Mouse (Mus musculus) thymus, adult 2 months (tissue): ENCODE measurements around the gene Slc35e3. TPM values are rescaled to one million over a fixed set of nuclear protein-coding genes. Genes with fewer than 3 reads are reported as not detected.

ENCODE experiments used
- DNase-seq: peaks from one replicate; pipeline ENCODE4 v3.0.0; 2021
- H3K27ac ChIP-seq: fragments of 200-500 bp; 2 replicates; pipeline ENCODE4 v1.5.1; 2012; ENCODE audit warnings: low read length, control low read depth; ENCODE audit not compliant: control insufficient read depth, insufficient read depth
- H3K27me3 ChIP-seq: fragments of 200-500 bp; 2 replicates; pipeline ENCODE4 v1.6.1; 2012; ENCODE audit warnings: mild to moderate bottlenecking, low read length, moderate library complexity, mixed read lengths; ENCODE audit not compliant: control insufficient read depth, insufficient read depth
- H3K36me3 ChIP-seq: fragments of 200-500 bp; 2 replicates; pipeline ENCODE4 v1.6.1; 2012; ENCODE audit warnings: mild to moderate bottlenecking, low read length, moderate library complexity; ENCODE audit not compliant: control insufficient read depth, insufficient read depth
- H3K4me1 ChIP-seq: fragments of 200-500 bp; replicated peaks from 2 replicates; pipeline ENCODE4 v1.6.1; 2012; ENCODE audit warnings: low read length; ENCODE audit not compliant: control insufficient read depth, insufficient read depth
- H3K4me3 ChIP-seq: fragments of 200-500 bp; 2 replicates; pipeline ENCODE4 v1.5.1; 2012; ENCODE audit warnings: mild to moderate bottlenecking, low read length, control low read depth, moderate library complexity; ENCODE audit not compliant: control insufficient read depth, insufficient read depth
- CTCF ChIP-seq: fragments of 200-500 bp; IDR thresholded peaks from 2 replicates; pipeline ENCODE4 v1.5.1; 2012; ENCODE audit warnings: mild to moderate bottlenecking, control low read depth, low read length, moderate library complexity, borderline replicate concordance; ENCODE audit not compliant: control insufficient read depth, poor library complexity, insufficient read depth; ENCODE audit errors: extremely low read depth
- POLR2A ChIP-seq: fragments of 200-500 bp; IDR thresholded peaks from 2 replicates; pipeline ENCODE4 v1.6.1; 2012; ENCODE audit warnings: mild to moderate bottlenecking, low read length, control low read depth, moderate library complexity; ENCODE audit not compliant: control insufficient read depth, poor library complexity, insufficient read depth; ENCODE audit errors: extremely low read depth
- WGBS: fragments of 180-500 bp; shearing (Covaris S2); methylation state at CpG from one replicate; pipeline ENCODE4 v1.1.7; 2018; 5-methylcytosine and 5-hydroxymethylcytosine counted together
- polyA plus RNA-seq: library from polyadenylated mRNA; depleted of rRNA; stranded (reverse); fragments of >200 nt; gene quantifications from 2 replicates; pipeline ENCODE4 v1.2.3, GENCODE M21; 2012

The Slc35e3 gene
- polyA plus RNA-seq, 1 experiment = 13.8 TPM

DNA sequence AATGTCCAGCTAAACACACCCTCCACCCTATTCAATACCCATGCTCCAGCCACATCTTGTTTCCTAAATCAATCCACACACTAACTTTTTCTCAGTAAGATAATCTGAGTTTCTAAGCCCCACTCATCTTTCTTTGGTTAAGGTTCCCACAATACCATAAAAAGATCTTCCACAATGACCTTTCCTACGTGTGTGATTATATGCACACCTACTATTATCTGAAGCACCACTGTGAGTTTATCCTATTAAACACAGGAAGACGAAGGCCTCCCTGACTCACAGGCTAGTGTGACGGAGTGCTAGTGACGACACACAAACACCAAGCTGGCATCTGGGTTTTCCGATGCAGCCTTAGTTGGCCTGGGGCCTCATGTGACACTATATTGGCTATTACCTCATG is 53.2 kb downstream of the Slc35e3 start:
- DNase-seq = no peak
- H3K27me3 ChIP-seq = no peaks in the 10 kb centered on the region
- no peak overlapping the region for H3K4me3 ChIP-seq
- H3K36me3 ChIP-seq = peaks cover 95% of the 10 kb centered on the region
- H3K4me1 ChIP-seq = no peaks in the 10 kb centered on the region
- no peak overlapping the region for H3K27ac ChIP-seq
- WGBS = 98% methylated on average over 5 of the region's 5 CpGs
- TF ChIP-seq POLR2A (no peak), CTCF (no peak)

DNA sequence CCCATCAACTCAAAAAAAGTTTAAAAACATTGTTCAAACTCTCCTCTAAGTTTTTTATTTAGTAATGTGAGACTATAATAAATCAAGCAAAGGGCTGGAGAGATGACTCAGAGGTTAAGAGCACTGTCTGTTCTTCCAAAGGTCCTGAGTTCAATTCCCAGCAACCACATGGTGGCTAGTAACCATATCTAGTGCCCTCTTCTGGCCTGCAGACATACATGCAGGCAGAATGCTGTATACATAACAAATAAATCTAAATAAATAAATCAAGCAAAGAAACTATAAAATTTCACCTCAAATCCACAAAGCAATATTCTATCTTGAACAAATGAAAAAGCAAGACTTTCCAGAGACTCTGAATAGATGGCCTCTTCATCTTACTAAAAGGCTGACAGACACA is 54.0 kb downstream of the Slc35e3 start:
- no peak for TF ChIP-seq POLR2A
- TF ChIP-seq CTCF = no peak
- Histone ChIP-seq H3K27ac (no peak overlapping the region), H3K4me1 (no peaks in the 10 kb centered on the region), H3K27me3 (no peaks in the 10 kb centered on the region), H3K4me3 (no peak overlapping the region), H3K36me3 (peaks cover 87% of the 10 kb centered on the region)
- DNase-seq = no peak

DNA sequence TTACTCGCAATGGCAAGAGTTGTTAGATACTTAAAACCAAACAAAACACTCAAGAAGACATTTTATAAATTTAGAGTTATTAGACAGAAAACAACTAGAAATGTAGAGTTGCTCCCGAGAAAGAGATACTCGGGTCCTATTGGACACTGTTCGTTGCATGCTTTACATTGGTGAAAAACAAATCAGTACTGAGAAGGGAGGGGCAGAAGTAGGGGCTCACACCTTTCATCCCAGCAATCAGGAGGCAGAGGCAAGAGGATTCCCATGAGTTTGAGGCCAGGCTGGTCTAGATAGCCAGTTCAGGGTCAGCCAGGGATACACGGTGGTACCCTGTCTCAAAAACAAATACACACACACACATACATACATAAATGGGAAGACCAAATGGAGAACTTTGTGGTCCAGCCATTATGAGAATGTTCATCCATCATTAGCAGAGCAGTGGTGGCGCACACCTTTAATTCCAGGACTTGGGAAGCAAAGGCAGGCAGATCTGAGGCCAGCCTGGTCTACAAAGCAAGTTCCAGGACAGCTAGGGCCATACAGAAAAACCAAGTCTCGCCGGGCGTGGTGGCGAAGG is 54.7 kb downstream of the Slc35e3 start:
- DNase-seq = no peak
- Histone ChIP-seq H3K4me3 (no peak overlapping the region), H3K27ac (no peak overlapping the region), H3K4me1 (no peaks in the 10 kb centered on the region), H3K36me3 (peaks cover 80% of the 10 kb centered on the region), H3K27me3 (no peaks in the 10 kb centered on the region)
- 96% methylated on average over 10 of the region's 10 CpGs for WGBS
- TF ChIP-seq POLR2A = no peak
- TF ChIP-seq CTCF = no peak

DNA sequence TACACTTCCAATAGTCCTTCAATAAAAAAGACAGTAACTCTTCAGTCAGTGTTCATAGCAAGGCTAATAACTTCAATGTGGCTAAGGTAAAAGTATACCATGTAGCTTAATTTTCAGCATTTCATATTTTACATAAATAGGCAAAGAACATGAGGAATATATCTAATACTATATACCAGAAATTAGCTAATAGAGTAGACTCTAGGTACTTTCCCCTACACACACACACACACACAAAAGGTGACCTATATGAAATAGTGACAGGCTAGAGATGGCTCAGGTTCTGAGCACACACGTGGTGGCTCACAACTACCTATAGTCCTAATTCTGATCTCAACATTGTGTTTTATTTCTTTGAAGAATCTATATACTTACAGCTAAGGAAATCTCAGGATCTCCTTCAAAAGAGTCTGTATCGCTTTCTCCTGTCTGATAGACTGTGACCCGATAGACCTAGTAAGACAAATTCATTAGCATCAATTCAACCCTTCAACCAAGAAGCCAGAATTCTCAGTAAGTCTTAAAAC is 55.3 kb downstream of the Slc35e3 start:
- TF ChIP-seq CTCF (no peak), POLR2A (no peak)
- Histone ChIP-seq H3K4me1 (no peaks in the 10 kb centered on the region), H3K36me3 (peaks cover 74% of the 10 kb centered on the region), H3K4me3 (no peak overlapping the region), H3K27me3 (no peaks in the 10 kb centered on the region), H3K27ac (no peak overlapping the region)
- no peak for DNase-seq
- 97% methylated on average over 3 of the region's 3 CpGs for WGBS

DNA sequence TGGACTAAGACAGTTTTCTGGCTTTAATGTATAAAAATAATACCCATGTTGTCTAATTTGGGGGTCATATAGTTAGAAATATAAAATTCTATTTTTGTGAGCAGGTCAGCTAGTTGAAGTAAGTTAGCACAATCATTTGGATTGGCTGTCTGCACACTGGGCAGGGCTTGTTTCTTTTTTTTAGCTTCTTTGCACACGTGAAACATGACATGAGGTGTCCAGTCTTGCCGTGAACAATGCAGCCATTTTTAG is 56.1 kb downstream of the Slc35e3 start:
- H3K4me3 ChIP-seq = no peak overlapping the region
- H3K36me3 ChIP-seq = peaks cover 66% of the 10 kb centered on the region
- H3K27ac ChIP-seq = no peak overlapping the region
- TF ChIP-seq CTCF (no peak), POLR2A (no peak)
- no peak for DNase-seq
- WGBS = 92% methylated on average over 2 of the region's 2 CpGs
- no peaks in the 10 kb centered on the region for H3K27me3 ChIP-seq
- H3K4me1 ChIP-seq = no peaks in the 10 kb centered on the region

DNA sequence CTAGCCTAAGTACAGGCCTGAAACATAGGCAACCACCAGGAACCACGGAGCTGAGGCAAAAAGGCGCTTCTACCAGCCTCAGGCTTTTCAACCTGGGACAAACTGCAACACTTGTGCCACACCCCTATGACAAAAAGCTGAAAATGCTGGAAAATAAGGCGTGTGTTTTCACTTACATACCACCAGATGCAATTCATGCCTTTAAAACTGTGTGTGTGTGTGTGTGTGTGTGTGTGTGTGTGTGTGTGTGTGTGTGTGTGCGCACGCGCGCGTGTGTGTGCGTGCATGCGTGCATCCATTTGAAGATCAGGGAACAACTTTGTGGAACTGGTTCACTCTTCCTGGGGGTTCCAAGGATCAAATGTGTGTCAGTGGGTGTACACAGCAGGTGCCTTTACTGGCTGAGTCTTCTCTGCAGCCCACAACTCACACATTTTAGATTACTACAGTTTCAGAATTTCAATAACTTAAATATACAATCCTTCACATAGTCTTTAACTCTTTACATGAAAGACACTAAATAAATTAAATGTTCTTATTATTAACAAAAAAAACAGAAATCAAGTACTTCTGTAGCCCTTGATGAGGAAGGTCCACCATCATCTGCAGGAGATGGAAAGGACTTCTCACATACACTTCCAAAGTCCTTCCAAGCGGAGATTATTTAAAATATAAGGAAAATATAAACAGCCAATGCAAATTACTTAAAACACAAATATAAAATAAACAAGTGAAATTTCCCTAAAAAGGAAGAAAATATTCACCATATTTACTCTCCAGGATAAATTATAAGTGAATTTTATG is 56.7 kb downstream of the Slc35e3 start:
- Histone ChIP-seq H3K36me3 (peaks cover 60% of the 10 kb centered on the region), H3K27me3 (no peaks in the 10 kb centered on the region), H3K4me3 (no peak overlapping the region), H3K27ac (no peak overlapping the region), H3K4me1 (no peaks in the 10 kb centered on the region)
- 95% methylated on average over 11 of the region's 11 CpGs for WGBS
- DNase-seq = no peak
- TF ChIP-seq POLR2A (no peak), CTCF (no peak)
